Mouse (Mus musculus): ENCODE data around the gene Setd1b.
A peak's percentile ranks its signal among the peaks of the same experiment; 100 is the strongest.

DNA sequence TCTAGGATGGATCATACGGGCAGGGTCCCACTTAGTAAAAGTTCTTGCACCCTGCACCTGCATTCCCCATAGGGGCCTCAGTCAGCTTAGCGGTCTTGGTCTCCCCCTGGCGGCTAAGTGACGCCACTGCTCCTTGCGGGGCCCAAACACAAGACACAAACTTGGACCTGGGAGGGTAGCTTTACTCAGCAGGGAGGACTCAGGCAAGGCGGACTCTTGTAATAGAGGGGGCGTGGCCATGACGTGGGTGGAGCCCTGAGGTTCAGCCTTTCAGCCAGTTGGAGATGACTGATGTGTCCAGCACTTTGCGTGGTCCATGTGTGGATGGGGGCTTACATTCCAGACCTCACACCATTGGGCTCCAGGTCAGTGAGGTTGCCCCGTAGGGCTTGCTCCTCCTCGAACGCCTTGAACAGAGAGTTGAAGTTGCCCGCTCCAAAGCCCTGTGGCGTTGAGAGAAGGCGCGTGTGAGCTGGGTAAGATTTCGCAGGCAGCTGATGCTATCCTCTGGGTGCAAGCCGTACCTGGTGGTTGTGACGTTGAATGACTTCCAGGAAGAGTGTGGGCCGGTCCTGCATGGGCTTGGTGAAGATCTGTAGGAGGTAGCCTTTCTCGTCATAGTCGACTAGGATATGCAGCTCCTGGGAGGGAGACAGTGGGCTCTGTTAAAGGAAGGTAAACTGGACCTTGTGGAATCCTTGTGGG is 29.8 kb downstream of the Setd1b start:
- TF ChIP-seq POLR2A (IDR thresholded peaks at IDR 0.05; ENCODE audit: extremely low read depth, insufficient read depth, low read length) (no peak), CTCF (IDR thresholded peaks at IDR 0.05; ENCODE audit: low read depth, low read length) (peak; percentile 89)
